Mouse (Mus musculus) E14TG2a.4 (cell line): ENCODE data around the gene Mtg1.
"Not testable (repeated sequence)": the region's sequence is repeated elsewhere in the genome, so short reads cannot be mapped to it uniquely, and the experiment has no call there.

ENCODE experiments used
- H3K27me3 ChIP-seq: 2 replicates; pipeline ENCODE4 v1.6.1; 2014; ENCODE audit warnings: low read length, control low read depth; ENCODE audit not compliant: insufficient read depth
- H3K36me3 ChIP-seq: 2 replicates; pipeline ENCODE4 v1.6.1; 2014; ENCODE audit warnings: low read length, control low read depth; ENCODE audit not compliant: insufficient read depth
- H3K4me1 ChIP-seq: replicated peaks from 2 replicates; pipeline ENCODE4 v1.6.1; 2014; ENCODE audit warnings: low read depth, low read length, control low read depth
- H3K4me3 ChIP-seq: replicated peaks from 2 replicates; pipeline ENCODE4 v1.5.1; 2014; ENCODE audit warnings: mild to moderate bottlenecking, low read length
- H3K9me3 ChIP-seq: 2 replicates; pipeline ENCODE4 v1.6.1; 2014; ENCODE audit warnings: low read length, control low read depth
- CTCF ChIP-seq: conservative IDR thresholded peaks from 2 replicates; pipeline ENCODE4 v1.5.1; 2014; ENCODE audit warnings: low read length
- NANOG ChIP-seq: IDR thresholded peaks from 2 replicates; pipeline ENCODE4 v1.6.1; 2014; ENCODE audit warnings: borderline replicate concordance, low read length, mixed read lengths
- POU5F1 ChIP-seq: IDR thresholded peaks from 2 replicates; pipeline ENCODE4 v1.6.1; 2014; ENCODE audit warnings: low read length, borderline replicate concordance

The Mtg1 gene

GRCm38 (mm10) chr7:140124382-140124781, 13.0 kb upstream of the Mtg1 start:
- Histone ChIP-seq H3K4me1 (peaks cover 48% of the 10 kb centered on the region), H3K9me3 (no peaks in the 10 kb centered on the region), H3K27me3 (no peaks in the 10 kb centered on the region), H3K36me3 (peaks cover 25% of the 10 kb centered on the region), H3K4me3 (no peak overlapping the region)
- TF ChIP-seq NANOG (no peak), CTCF (no peak), POU5F1 (no peak)

- H3K9me3 ChIP-seq, result no peaks in the 10 kb centered on the region
- H3K4me1 ChIP-seq, result peaks cover 48% of the 10 kb centered on the region
- TF ChIP-seq NANOG, result no peak
- TF ChIP-seq CTCF, result no peak
- no peak for TF ChIP-seq POU5F1
- peaks cover 36% of the 10 kb centered on the region for H3K36me3 ChIP-seq
- peak overlapping the region; percentile 95 for H3K4me3 ChIP-seq
- no peaks in the 10 kb centered on the region for H3K27me3 ChIP-seq
Measured at GRCm38 (mm10) chr7:140125278-140126021, 11.9 kb upstream of the Mtg1 start.

- H3K9me3 ChIP-seq, result no peaks in the 10 kb centered on the region
- H3K4me1 ChIP-seq, result peaks cover 45% of the 10 kb centered on the region
- H3K36me3 ChIP-seq, result peaks cover 41% of the 10 kb centered on the region
- peak overlapping the region; percentile 95 for H3K4me3 ChIP-seq
- TF ChIP-seq POU5F1 (no peak), NANOG (no peak), CTCF (no peak)
- no peaks in the 10 kb centered on the region for H3K27me3 ChIP-seq
Measured at GRCm38 (mm10) chr7:140126022-140126350, 11.4 kb upstream of the Mtg1 start.

- H3K4me3 ChIP-seq, result peak overlapping the region; percentile 61
- no peaks in the 10 kb centered on the region for H3K27me3 ChIP-seq
- peaks cover 42% of the 10 kb centered on the region for H3K4me1 ChIP-seq
- no peaks in the 10 kb centered on the region for H3K9me3 ChIP-seq
- H3K36me3 ChIP-seq, result peaks cover 48% of the 10 kb centered on the region
- no peak for TF ChIP-seq NANOG
- no peak for TF ChIP-seq CTCF
- no peak for TF ChIP-seq POU5F1
Measured at GRCm38 (mm10) chr7:140126934-140127333, 10.4 kb upstream of the Mtg1 start.

GRCm38 (mm10) chr7:140127911-140128310, 9.5 kb upstream of the Mtg1 start:
- Histone ChIP-seq H3K4me1 (peaks cover 32% of the 10 kb centered on the region), H3K27me3 (no peaks in the 10 kb centered on the region), H3K36me3 (peaks cover 58% of the 10 kb centered on the region), H3K4me3 (no peak overlapping the region), H3K9me3 (no peaks in the 10 kb centered on the region)
- TF ChIP-seq NANOG (no peak), POU5F1 (no peak)

- H3K36me3 ChIP-seq, result peaks cover 81% of the 10 kb centered on the region
- H3K4me1 ChIP-seq, H3K4me3 ChIP-seq, H3K27me3 ChIP-seq, H3K9me3 ChIP-seq: not testable (repeated sequence)
Measured at GRCm38 (mm10) chr7:140132184-140132583, 5.2 kb upstream of the Mtg1 start.

- not testable (repeated sequence) for H3K9me3 ChIP-seq, H3K4me3 ChIP-seq, H3K27me3 ChIP-seq
- H3K36me3 ChIP-seq, result peaks cover 62% of the 10 kb centered on the region
- H3K4me1 ChIP-seq, result peaks cover 13% of the 10 kb centered on the region
Measured at GRCm38 (mm10) chr7:140134033-140134432, 3.3 kb upstream of the Mtg1 start.

- Histone ChIP-seq H3K9me3 (no peaks in the 10 kb centered on the region), H3K27me3 (no peaks in the 10 kb centered on the region), H3K36me3 (peaks cover 62% of the 10 kb centered on the region), H3K4me3 (no peak overlapping the region), H3K4me1 (peaks cover 13% of the 10 kb centered on the region)
- TF ChIP-seq POU5F1 (no peak), NANOG (no peak), CTCF (no peak)
Measured at GRCm38 (mm10) chr7:140135106-140135770, 2.1 kb upstream of the Mtg1 start.

GRCm38 (mm10) chr7:140138021-140138310, 602 bp downstream of the Mtg1 start:
- TF ChIP-seq NANOG, result no peak
- TF ChIP-seq POU5F1, result no peak
- TF ChIP-seq CTCF, result no peak
- H3K4me3 ChIP-seq, result peak overlapping the region; percentile 91
- no peaks in the 10 kb centered on the region for H3K9me3 ChIP-seq
- H3K4me1 ChIP-seq, result peaks cover 16% of the 10 kb centered on the region
- H3K27me3 ChIP-seq, result no peaks in the 10 kb centered on the region
- peaks cover 45% of the 10 kb centered on the region for H3K36me3 ChIP-seq

GRCm38 (mm10) chr7:140141350-140141749, 4.0 kb downstream of the Mtg1 start:
- H3K4me1 ChIP-seq, result peaks cover 16% of the 10 kb centered on the region
- H3K27me3 ChIP-seq, result no peaks in the 10 kb centered on the region
- peaks cover 45% of the 10 kb centered on the region for H3K36me3 ChIP-seq
- H3K9me3 ChIP-seq, result no peaks in the 10 kb centered on the region
- TF ChIP-seq POU5F1 (no peak), NANOG (no peak), CTCF (peak; percentile 67)
- H3K4me3 ChIP-seq, result no peak overlapping the region
